Mouse (Mus musculus): ENCODE results near the gene Gm10570.
A peak's percentile ranks its signal among the peaks of the same experiment; 100 is the strongest.

- peak; percentile 21; the same call in 1 of the 2 replicates for TF ChIP-seq CTCF (conservative IDR thresholded peaks at IDR 0.05; ENCODE audit: low read length)
- no peak for TF ChIP-seq NANOG (IDR thresholded peaks at IDR 0.05; ENCODE audit: borderline replicate concordance, low read length)
- TF ChIP-seq POU5F1 (IDR thresholded peaks at IDR 0.05; ENCODE audit: borderline replicate concordance, low read length), result no peak
Measured at GRCm38 (mm10) chr4:130350690-130351422, 42.4 kb upstream of the Gm10570 start.
